Mouse (Mus musculus) adipose tissue, adult 10 weeks (tissue): ENCODE measurements around the gene Pdpn. TPM values are rescaled to one million over a fixed set of nuclear protein-coding genes. Genes with fewer than 3 reads are reported as not detected.

Experiments used
- polyA plus RNA-seq: library from polyadenylated mRNA; stranded (reverse); fragments of 350-450 nt; fragmentation: Illumina TruSeq; extraction: RNeasy Lipid Tissue Mini Kit (QIAGEN cat#74804); gene quantifications from one replicate; pipeline ENCODE4 v1.2.3, GENCODE M21; 2014; ENCODE audit warnings: low read depth, low replicate concordance

Gene Pdpn
- 52.5 TPM for polyA plus RNA-seq

DNA sequence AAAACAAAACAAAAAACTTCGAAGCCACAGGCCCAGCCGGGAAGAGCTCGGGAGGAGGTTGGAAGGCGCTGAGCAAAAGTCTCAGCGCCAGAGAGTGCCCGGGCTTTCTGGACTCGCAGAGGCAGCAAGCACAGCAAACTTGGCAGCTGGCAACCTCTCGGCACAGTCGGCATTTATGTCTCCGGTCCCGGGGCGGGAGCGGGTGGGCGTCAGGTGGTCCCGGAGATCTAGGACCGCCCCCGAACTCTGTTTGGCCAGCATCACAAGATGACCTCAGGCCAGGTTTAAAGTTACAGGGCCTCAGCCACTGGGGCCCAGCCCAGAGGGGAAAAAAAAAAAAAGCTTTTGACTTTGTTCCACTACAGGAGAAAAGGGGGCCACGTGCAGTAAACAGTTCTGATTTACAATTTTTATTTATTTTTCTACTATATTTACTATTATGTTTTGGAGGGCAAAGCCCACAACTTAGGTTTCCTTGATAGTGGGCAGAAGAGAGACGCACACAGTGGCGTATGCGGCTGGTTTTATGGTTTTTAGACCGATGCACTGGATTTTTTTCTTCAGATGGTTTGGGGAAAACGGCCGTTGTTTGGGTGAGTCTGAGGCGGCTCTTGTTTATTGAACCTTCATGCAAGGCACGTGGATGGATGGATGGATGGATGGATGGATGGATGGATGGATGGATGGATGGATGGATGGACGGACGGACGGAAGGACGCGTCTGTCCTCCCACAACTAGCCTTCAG lies at the start of gene Pdpn:
Gene Pdpn (minus strand): TSS at position 240 of the 746 bp plus-strand sequence.

Other genes starting within 250 kb of the Pdpn start
- gene Prdm2, start 86.6 kb downstream of the Pdpn start, polyA plus RNA-seq: 21.7 TPM
- not detected for gene Lrrc38, start 50.2 kb upstream of the Pdpn start, polyA plus RNA-seq
- 0.10 TPM for gene Pramel1, start 94.9 kb upstream of the Pdpn start, polyA plus RNA-seq
- gene Pramef8, start 112.9 kb upstream of the Pdpn start, polyA plus RNA-seq: 12.3 TPM
- gene Oog4, start 150.8 kb upstream of the Pdpn start, polyA plus RNA-seq: not detected
- gene Gm13043, start 211.8 kb upstream of the Pdpn start, polyA plus RNA-seq: not detected
- gene Gm13040, start 236.4 kb upstream of the Pdpn start, polyA plus RNA-seq: not detected